Mouse (Mus musculus) C2C12 (cell line): Measurements from ENCODE around the gene Spns1. TPM values are rescaled to one million over a fixed set of nuclear protein-coding genes. Genes with fewer than 3 reads are reported as not detected.

Source experiments
- H3K27me3 ChIP-seq: one replicate; pipeline ENCODE4 v1.6.1; 2011; ENCODE audit not compliant: control insufficient read depth, insufficient read depth, insufficient read length
- H3K36me3 ChIP-seq: one replicate; pipeline ENCODE4 v1.6.1; 2011; ENCODE audit not compliant: control insufficient read depth, insufficient read depth
- H3K4me3 ChIP-seq: one replicate; pipeline ENCODE4 v1.5.1; 2011; ENCODE audit warnings: mild to moderate bottlenecking, control low read depth; ENCODE audit not compliant: poor library complexity, insufficient read depth, severe bottlenecking
- H3K79me2 ChIP-seq: one replicate; pipeline ENCODE4 v1.6.1; 2011; ENCODE audit not compliant: control insufficient read depth, insufficient read depth
- H3K79me3 ChIP-seq: one replicate; pipeline ENCODE4 v1.6.1; 2011; ENCODE audit warnings: low read depth, control low read depth
- H3ac ChIP-seq: one replicate; pipeline ENCODE3; 2011; ENCODE audit warnings: low read depth; ENCODE audit not compliant: control insufficient read depth, insufficient read length
- CEBPB ChIP-seq: IDR thresholded peaks from one replicate; pipeline ENCODE4 v1.6.1; 2011; ENCODE audit warnings: low read depth, mild to moderate bottlenecking, control low read depth, moderate library complexity
- CTCF ChIP-seq: IDR thresholded peaks from one replicate; pipeline ENCODE4 v1.5.1; 2011; ENCODE audit not compliant: control insufficient read depth, insufficient read depth, insufficient read length
- FOSL1 ChIP-seq: IDR thresholded peaks from one replicate; pipeline ENCODE4 v1.8.0; 2011; ENCODE audit warnings: mild to moderate bottlenecking, low read length; ENCODE audit not compliant: poor library complexity, insufficient read depth, severe bottlenecking
- MAX ChIP-seq: IDR thresholded peaks from one replicate; pipeline ENCODE4 v1.6.1; 2011; ENCODE audit warnings: mild to moderate bottlenecking, control low read depth
- MYOD1 ChIP-seq: IDR thresholded peaks from one replicate; pipeline ENCODE4 v1.6.1; 2011; ENCODE audit warnings: low read depth; ENCODE audit not compliant: control insufficient read depth, insufficient read length
- MYOG ChIP-seq: IDR thresholded peaks from one replicate; pipeline ENCODE4 v1.6.1; 2011; ENCODE audit not compliant: control insufficient read depth, insufficient read length; ENCODE audit errors: extremely low read depth
- USF1 ChIP-seq: IDR thresholded peaks from one replicate; pipeline ENCODE4 v1.6.1; 2011; ENCODE audit warnings: low read depth, mild to moderate bottlenecking, control low read depth, moderate library complexity
- polyA plus RNA-seq: library from polyadenylated mRNA; unstranded; fragments of >200 nt; fragmentation: generic; extraction: Trizol; gene quantifications from one replicate; pipeline ENCODE4 v1.2.1, GENCODE M21; 2012; ENCODE audit warnings: missing spikeins

Gene Spns1
- polyA plus RNA-seq, 1 experiment = 69.8 TPM

DNA sequence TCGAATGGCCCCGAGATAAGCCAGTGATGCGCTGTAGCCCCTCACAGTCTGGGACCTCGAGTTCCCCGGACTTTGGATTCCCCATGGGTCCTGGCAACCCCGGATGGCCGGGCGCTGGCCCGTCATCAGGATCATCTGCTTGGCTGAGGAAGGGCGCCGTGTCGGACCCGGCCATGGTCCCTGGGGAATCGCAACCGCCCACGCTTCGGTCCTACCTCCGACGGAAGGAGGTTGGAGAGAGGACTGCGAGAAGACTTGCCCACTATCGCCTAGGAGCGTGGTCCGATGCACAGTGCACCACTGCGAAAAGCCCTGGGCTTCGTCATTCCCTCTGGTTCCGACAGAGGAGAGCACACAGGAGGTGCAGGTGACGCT is 360 bp downstream of the Spns1 start:
- no peaks in the 10 kb centered on the region for H3K27me3 ChIP-seq
- peaks cover 6% of the 10 kb centered on the region for H3K79me3 ChIP-seq
- no peak for TF ChIP-seq CEBPB
- peaks cover 22% of the 10 kb centered on the region for H3K79me2 ChIP-seq
- peak overlapping the region; percentile 92 for H3ac ChIP-seq
- H3K36me3 ChIP-seq = no peaks in the 10 kb centered on the region
- peak overlapping the region; percentile 91 for H3K4me3 ChIP-seq

DNA sequence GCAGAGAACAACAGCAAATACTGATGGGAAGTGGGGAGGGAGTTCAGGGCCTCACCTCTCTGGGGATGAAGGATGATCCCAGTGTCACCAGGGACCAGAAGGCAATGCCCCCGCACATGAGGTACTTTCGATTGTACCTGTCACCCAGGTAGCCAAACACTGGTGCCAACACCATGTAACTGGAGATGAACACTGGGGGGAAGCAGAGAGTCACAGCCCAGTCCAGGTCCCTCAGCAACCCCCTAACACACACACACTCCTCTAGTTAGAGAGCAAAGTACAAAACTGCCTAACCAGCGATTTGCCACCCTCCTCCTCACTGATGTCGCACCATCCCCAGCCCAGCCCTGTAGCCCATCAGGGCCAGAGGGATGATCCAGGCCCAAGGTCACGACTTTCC is 2.2 kb downstream of the Spns1 start:
- Histone ChIP-seq H3K79me3 (peaks cover 6% of the 10 kb centered on the region), H3K27me3 (no peaks in the 10 kb centered on the region), H3K79me2 (peaks cover 22% of the 10 kb centered on the region), H3ac (no peak overlapping the region), H3K4me3 (no peak overlapping the region), H3K36me3 (no peaks in the 10 kb centered on the region)
- no peak for TF ChIP-seq MAX
- no peak for TF ChIP-seq FOSL1
- TF ChIP-seq MYOG = no peak
- TF ChIP-seq CEBPB = no peak
- TF ChIP-seq USF1 = no peak
- TF ChIP-seq MYOD1 = no peak
- no peak for TF ChIP-seq CTCF

GRCm38 (mm10) chr7:126374526-126374925 is 2.7 kb downstream of the Spns1 start:
- Histone ChIP-seq H3K27me3 (no peaks in the 10 kb centered on the region), H3K36me3 (no peaks in the 10 kb centered on the region), H3K79me3 (peaks cover 6% of the 10 kb centered on the region), H3ac (no peak overlapping the region), H3K4me3 (no peak overlapping the region), H3K79me2 (peaks cover 22% of the 10 kb centered on the region)
- TF ChIP-seq CTCF (no peak), FOSL1 (no peak), MYOG (no peak), MYOD1 (no peak), USF1 (no peak), MAX (no peak), CEBPB (no peak)

GRCm38 (mm10) chr7:126373007-126373406 is 4.2 kb downstream of the Spns1 start:
- TF ChIP-seq USF1 = peak; percentile 83
- TF ChIP-seq MAX = no peak
- H3K79me3 ChIP-seq = peaks cover 6% of the 10 kb centered on the region
- H3K36me3 ChIP-seq = no peaks in the 10 kb centered on the region
- no peaks in the 10 kb centered on the region for H3K27me3 ChIP-seq
- H3ac ChIP-seq = no peak overlapping the region
- no peak overlapping the region for H3K4me3 ChIP-seq
- peaks cover 22% of the 10 kb centered on the region for H3K79me2 ChIP-seq

DNA sequence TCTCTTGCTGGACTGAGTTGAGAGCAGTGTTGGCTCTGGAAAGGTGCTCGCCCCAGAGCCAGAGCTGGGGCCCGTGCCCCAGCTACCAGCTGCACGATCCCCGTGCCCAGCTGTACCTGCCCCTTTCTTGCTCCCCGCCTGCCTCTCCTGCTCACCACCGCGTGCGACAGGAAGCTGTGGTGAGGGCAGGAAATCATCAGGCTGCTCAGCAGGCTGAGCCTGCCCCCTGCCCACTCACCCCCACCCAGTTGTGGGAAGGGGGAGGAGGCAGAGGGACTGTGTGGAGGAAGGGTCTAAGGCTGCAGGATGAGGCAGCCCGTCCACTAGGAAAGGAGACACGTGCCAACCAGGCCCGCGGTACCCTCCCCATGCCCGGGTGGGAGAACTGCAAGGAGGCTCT is 7.9 kb downstream of the Spns1 start, which contains the start of gene Lat:
Gene Lat, minus strand, starts transcription at position 178 of the 400 bp plus-strand sequence.
- no peak within 1 kb of the TSS for H3ac ChIP-seq
- H3K79me3 ChIP-seq = no peaks in the 10 kb centered on the region
- no peaks in the 10 kb centered on the region for H3K27me3 ChIP-seq
- H3K36me3 ChIP-seq = no peaks in the 10 kb centered on the region
- H3K4me3 ChIP-seq = no peak within 1 kb of the TSS
- no peak for TF ChIP-seq FOSL1
- TF ChIP-seq CEBPB = no peak
- no peak for TF ChIP-seq MYOG
- TF ChIP-seq MYOD1 = no peak
- no peak for TF ChIP-seq MAX
- no peak for TF ChIP-seq USF1
- no peak for TF ChIP-seq CTCF
- H3K79me2 ChIP-seq = no peaks in the 10 kb centered on the region

DNA sequence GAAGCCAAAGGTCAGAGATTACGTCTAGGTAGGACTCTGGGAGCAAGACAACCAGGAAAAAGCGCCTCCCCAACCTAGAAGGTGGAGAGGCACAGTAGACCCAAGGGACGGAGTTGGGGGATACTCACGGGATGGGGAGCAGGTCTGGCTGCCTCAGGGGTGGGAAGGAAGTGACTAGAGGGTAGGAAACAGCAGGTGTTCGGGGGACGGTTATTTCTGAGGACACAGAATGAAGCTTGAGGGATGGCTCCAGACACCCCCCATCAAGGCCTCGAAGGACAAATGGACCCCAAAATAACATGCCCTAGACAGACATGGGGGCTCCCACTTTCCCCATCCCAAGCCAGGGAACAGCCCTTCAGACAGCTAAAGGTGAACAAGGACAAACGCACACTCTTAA is 8.9 kb downstream of the Spns1 start:
- no peaks in the 10 kb centered on the region for H3K36me3 ChIP-seq
- H3K4me3 ChIP-seq = no peak overlapping the region
- H3ac ChIP-seq = no peak overlapping the region
- no peaks in the 10 kb centered on the region for H3K79me3 ChIP-seq
- H3K27me3 ChIP-seq = no peaks in the 10 kb centered on the region
- no peaks in the 10 kb centered on the region for H3K79me2 ChIP-seq
- TF ChIP-seq MAX (no peak), MYOG (no peak), FOSL1 (no peak), MYOD1 (no peak), CTCF (no peak), CEBPB (no peak), USF1 (no peak)
